Comparison of ENCODE assay signal across 8 mouse cellular contexts in genomic region chr19:25207731-25208361, GRCm38 (mm10). TPM values are rescaled to one million over a fixed set of nuclear protein-coding genes. Genes with fewer than 3 reads are reported as not detected.
A peak's percentile ranks its signal among the peaks of the same experiment; 100 is the strongest.
DNase-seq lines count a peak whose midpoint lies in the region; ATAC-seq and TF ChIP-seq lines count a peak whose summit lies in the region.
"Had no signal": no experiment of that assay in that cellular context is flagged by ENCODE, and none has a peak within 500 bp of the region (broad histone marks: within the 10 kb centered on the region; RNA-seq: fewer than 3 reads in every experiment).

No protein-coding gene starts in this region.

- H3K79me2 ChIP-seq in heart, adult 2 months (replicated peaks; ENCODE audit: control insufficient read depth, insufficient read depth, low read length): no peaks in the 10 kb centered on the region

- peaks cover 18% of the 10 kb centered on the region for H3K27me3 ChIP-seq in E14TG2a.4 (ENCODE audit: insufficient read depth, low read length)
- no peaks in the 10 kb centered on the region for H3K27me3 ChIP-seq in heart, adult 2 months (ENCODE audit: control insufficient read depth, insufficient read depth, low read length)
- H3K27me3 ChIP-seq in kidney, embryonic 14.5 days (ENCODE audit: control insufficient read depth, insufficient read depth, low read length): no peaks in the 10 kb centered on the region
- 0 out of 2 replicates have a peak, but pooled peaks cover 4% of the 10 kb centered on the region for H3K27me3 ChIP-seq in neural tube, embryonic 12.5 days (replicated peaks)

- H3K4me1 ChIP-seq in E14TG2a.4 (replicated peaks; ENCODE audit: low read depth, low read length) (peaks cover 48% of the 10 kb centered on the region), ES-E14 (ENCODE audit: control insufficient read depth in 2 of 2, insufficient read depth in 2 of 2, low read length in 2 of 2, poor library complexity in 1 of 2) (peaks cover 0 to 6% of the 10 kb centered on the region in 2 experiments; a peak in 1 of 4 replicates)
- H3K4me1 ChIP-seq in heart, adult 2 months (ENCODE audit: control insufficient read depth, insufficient read depth, low read length): no peaks in the 10 kb centered on the region; the same call in 1 of the 2 replicates
- peaks cover 17% of the 10 kb centered on the region for H3K4me1 ChIP-seq in kidney, embryonic 14.5 days (ENCODE audit: control insufficient read depth, insufficient read depth, low read length)
- H3K4me1 ChIP-seq in neural tube, embryonic 12.5 days: peaks cover 16% of the 10 kb centered on the region
- H3K4me1 ChIP-seq: megakaryocyte, embryonic 14.5 days had no signal

- in situ Hi-C loops in ES-E14 (cut with MboI; ENCODE audit: low sequenced_read_pairs in 2 of 2, unreplicated experiment in 2 of 2): no loop called here

- TF ChIP-seq CTCF in E14TG2a.4 (conservative IDR thresholded peaks at IDR 0.05; ENCODE audit: low read length): no peak
- TF ChIP-seq CTCF in heart, adult 2 months (IDR thresholded peaks at IDR 0.05): no peak

- peak overlapping the region; percentile 36 for H3K4me2 ChIP-seq in kidney, embryonic 14.5 days (replicated peaks; ENCODE audit: low read depth, low read length)
- H3K4me2 ChIP-seq in neural tube, embryonic 12.5 days (replicated peaks): peak overlapping the region; percentile 51

- TF ChIP-seq POLR2A in heart, adult 2 months (IDR thresholded peaks at IDR 0.05; ENCODE audit: insufficient read depth, low read depth, low read length): no peak

- no peaks in the 10 kb centered on the region for H3K9me3 ChIP-seq in E14TG2a.4 (ENCODE audit: low read length)
- H3K9me3 ChIP-seq in ES-E14 (ENCODE audit: control insufficient read depth, insufficient read depth, low read depth, low read length): no peaks in the 10 kb centered on the region
- no peaks in the 10 kb centered on the region for H3K9me3 ChIP-seq in kidney, embryonic 14.5 days (ENCODE audit: control insufficient read depth, low read length)
- no peaks in the 10 kb centered on the region for H3K9me3 ChIP-seq in neural tube, embryonic 12.5 days
- H3K9me3 ChIP-seq: megakaryocyte, embryonic 14.5 days had no signal

- peak; percentile 50; the same call in 1 of the 2 replicates for ATAC-seq in kidney, embryonic 14.5 days (ENCODE audit: low FRiP score, low TSS enrichment)
- peak; percentile 65; the same call in 1 of the 2 replicates for ATAC-seq in neural tube, embryonic 12.5 days (ENCODE audit: low FRiP score, low read depth)

- no peak overlapping the region for H3K27ac ChIP-seq in ES-E14 (ENCODE audit: insufficient read depth, low read depth, low read length, poor library complexity, severe bottlenecking)
- H3K27ac ChIP-seq in heart, adult 2 months: peak overlapping the region; percentile 73
- H3K27ac ChIP-seq in kidney, embryonic 14.5 days (ENCODE audit: low read depth, low read length): peak overlapping the region; percentile 7; the same call in 1 of the 2 replicates
- H3K27ac ChIP-seq in neural tube, embryonic 12.5 days: no peak overlapping the region

- WGBS in heart, adult 2 months: 17% methylated on average over 23 of the region's 23 CpGs
- 14% methylated on average over 23 of the region's 23 CpGs for WGBS in kidney, embryonic 14.5 days
- WGBS in neural tube, embryonic 12.5 days: 9% methylated on average over 23 of the region's 23 CpGs

- no peak overlapping the region; the same call in 1 of the 2 replicates for H3K9ac ChIP-seq in ES-E14 (ENCODE audit: insufficient read depth, low read depth, low read length, poor library complexity, severe bottlenecking)
- no peak overlapping the region for H3K9ac ChIP-seq in heart, adult 2 months (ENCODE audit: low read depth, low read length)
- peak overlapping the region; percentile 31; the same call in 1 of the 2 replicates for H3K9ac ChIP-seq in kidney, embryonic 14.5 days (ENCODE audit: low read depth, low read length)
- 0 out of 2 replicates have a peak overlapping the region, but pooled peaks have one; percentile 6 for H3K9ac ChIP-seq in neural tube, embryonic 12.5 days

- no peaks in the 10 kb centered on the region for H3K36me3 ChIP-seq in E14TG2a.4 (ENCODE audit: insufficient read depth, low read length)
- no peaks in the 10 kb centered on the region for H3K36me3 ChIP-seq in ES-E14 (ENCODE audit: control insufficient read depth, insufficient read depth, low read length, poor library complexity, severe bottlenecking)
- H3K36me3 ChIP-seq in heart, adult 2 months (ENCODE audit: control insufficient read depth, insufficient read depth, low read length): no peaks in the 10 kb centered on the region
- H3K36me3 ChIP-seq in kidney, embryonic 14.5 days (ENCODE audit: control insufficient read depth, insufficient read depth, low read length): no peaks in the 10 kb centered on the region
- no peaks in the 10 kb centered on the region for H3K36me3 ChIP-seq in neural tube, embryonic 12.5 days

- no peak for TF ChIP-seq EP300 in heart, adult 2 months (IDR thresholded peaks at IDR 0.05; ENCODE audit: insufficient read depth, low read depth, low read length)

- intact Hi-C loops in heart, adult 2 months (cut with DNase I): no loop called here

- H3K4me3 ChIP-seq in E14TG2a.4 (replicated peaks; ENCODE audit: low read length) (peak overlapping the region; percentile 61), ES-E14 (ENCODE audit: insufficient read depth in 1 of 2, low read depth in 1 of 2, low read length in 2 of 2, poor library complexity in 1 of 2, severe bottlenecking in 1 of 2) (peak overlapping the region; percentile 1 to 19; a peak in 3 of 4 replicates)
- peak overlapping the region; percentile 20; the same call in 1 of the 2 replicates for H3K4me3 ChIP-seq in heart, adult 2 months
- H3K4me3 ChIP-seq in kidney, embryonic 14.5 days (ENCODE audit: low read length): no peak overlapping the region
- H3K4me3 ChIP-seq in neural tube, embryonic 12.5 days: 0 out of 2 replicates have a peak overlapping the region, but pooled peaks have one; percentile 9
- H3K4me3 ChIP-seq: megakaryocyte, embryonic 14.5 days had no signal

- DNase-seq in ES-E14 (ENCODE audit: low read depth, low spot score): no peak
- peak; percentile 44 to 57 for DNase-seq in heart, adult 2 months
- no peak for DNase-seq in yolk sac, embryonic 10.5 days (ENCODE audit: low spot score)
- DNase-seq in ovary, postnatal 14 days (ENCODE audit: low spot score): no peak

TF ChIP-seq in ES-E14, 5 proteins besides CTCF, POLR2A, EP300 and RAD21:
- TF ChIP-seq HCFC1 (IDR thresholded peaks at IDR 0.05; ENCODE audit: borderline replicate concordance, insufficient read depth, low read length) (no peak), MAFK (IDR thresholded peaks at IDR 0.05; ENCODE audit: insufficient read depth, low read depth, low read length) (no peak), CHD2 (IDR thresholded peaks at IDR 0.05; ENCODE audit: low read depth, low read length) (no peak), ZC3H11A (IDR thresholded peaks at IDR 0.05; ENCODE audit: borderline replicate concordance, low read depth, low read length) (no peak), ZNF384 (IDR thresholded peaks at IDR 0.05; ENCODE audit: low read depth, low read length) (no peak)

RNA-seq across cellular contexts. Expression of gene Kank1, which starts 28.9 kb away (rescaled TPM):
- 9.8 and 11.5 TPM in 2 replicates for total RNA-seq in ES-E14 (2012; rRNA removed)
- 10 to 100 TPM; 37.2 to 37.3 TPM for total RNA-seq in heart, adult 2 months (2021)
- 43.9 and 67.9 TPM in 2 replicates for polyA plus RNA-seq in heart, adult 2 months (2012; rRNA removed)
- 14.5 and 23.0 TPM in 2 replicates for polyA plus RNA-seq in kidney, embryonic 14.5 days (2014; fragmentation: Nextera tagmentation; extraction: Ambion mirVana)
- polyA plus RNA-seq in neural tube, embryonic 12.5 days (2016; fragmentation: Nextera tagmentation; extraction: Ambion mirVana): 12.7 and 13.5 TPM in 2 replicates

Comparison
In these comparisons a context has a peak if more than half of its experiments do, and no peak if none do; other contexts are left out.
1. DNase-seq: peak in heart, adult 2 months (2 of 2); none in ES-E14 (single experiment), yolk sac, embryonic 10.5 days (single experiment) and ovary, postnatal 14 days (single experiment).
2. H3K27ac ChIP-seq: peak in heart, adult 2 months (single experiment) and kidney, embryonic 14.5 days (single experiment); none in ES-E14 (single experiment) and neural tube, embryonic 12.5 days (single experiment).
3. H3K9ac ChIP-seq: peak in kidney, embryonic 14.5 days (single experiment) and neural tube, embryonic 12.5 days (single experiment); none in ES-E14 (single experiment) and heart, adult 2 months (single experiment).